Comparison of ENCODE assay signal across 26 mouse cellular contexts in the genomic region with DNA sequence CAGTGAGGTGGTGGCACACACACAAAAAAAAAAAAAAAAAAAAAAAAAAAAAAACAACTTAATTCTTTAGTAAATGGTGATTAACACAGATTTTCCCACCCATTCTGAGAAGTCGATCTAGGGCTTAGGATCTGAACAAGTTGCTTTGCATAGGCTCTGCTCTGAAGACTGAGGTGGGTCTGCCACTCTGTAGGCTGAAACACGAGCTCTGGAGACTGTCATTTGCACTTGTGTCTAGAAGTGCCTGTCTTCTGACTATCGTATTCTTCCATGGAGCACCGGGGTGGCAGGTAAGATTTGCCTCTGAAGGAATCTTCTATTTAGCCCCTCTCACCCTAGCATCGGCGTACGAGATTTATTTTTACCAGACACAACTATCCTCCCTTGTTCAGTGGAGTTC. TPM values are rescaled to one million over a fixed set of nuclear protein-coding genes. Genes with fewer than 3 reads are reported as not detected.
"Had no signal": no experiment of that assay in that cellular context is flagged by ENCODE, and none has a peak within 500 bp of the region (broad histone marks: within the 10 kb centered on the region; RNA-seq: fewer than 3 reads in every experiment).

No protein-coding gene starts in this region.

- H3K27ac ChIP-seq: heart, embryonic 10.5 days; hindbrain, embryonic 10.5 days; hindbrain, embryonic 12.5 days; hindbrain, embryonic 14.5 days; intestine, embryonic 15.5 days; left cerebral cortex, adult 2 months; limb, embryonic 10.5 days; limb, embryonic 12.5 days; liver, embryonic 13.5 days; liver, embryonic 15.5 days had no signal

- H3K36me3 ChIP-seq: heart, embryonic 10.5 days; heart, embryonic 12.5 days; hindbrain, embryonic 10.5 days; hindbrain, embryonic 12.5 days; intestine, embryonic 15.5 days; limb, embryonic 10.5 days; limb, embryonic 12.5 days; liver, embryonic 13.5 days; liver, embryonic 15.5 days had no signal

- DNase-seq: gastrocnemius, postnatal 10 days; gastrocnemius, postnatal 25 days; heart, adult 18-20 months; heart, postnatal 10 days; heart, postnatal 4 days; kidney, adult 18-20 months; kidney, adult 8-10 months; kidney, postnatal 25 days; layer of hippocampus, adult 9-11 months; liver; liver, embryonic 13.5 days had no signal

- H3K4me3 ChIP-seq: heart, embryonic 10.5 days; heart, embryonic 12.5 days; hindbrain, embryonic 10.5 days; hindbrain, embryonic 12.5 days; intestine, embryonic 15.5 days; left cerebral cortex, adult 2 months; limb, embryonic 10.5 days; limb, embryonic 12.5 days; liver, embryonic 13.5 days; liver, embryonic 15.5 days had no signal

- H3K27me3 ChIP-seq: hindbrain, embryonic 12.5 days; intestine, embryonic 15.5 days; liver, embryonic 13.5 days; liver, embryonic 15.5 days had no signal

- H3K9ac ChIP-seq: heart, embryonic 12.5 days; hindbrain, embryonic 12.5 days; hindbrain, embryonic 14.5 days; intestine, embryonic 15.5 days; limb, embryonic 12.5 days; liver, embryonic 13.5 days; liver, embryonic 15.5 days had no signal

- H3K9me3 ChIP-seq: heart, embryonic 10.5 days; heart, embryonic 12.5 days; hindbrain, embryonic 10.5 days; hindbrain, embryonic 12.5 days; intestine, embryonic 15.5 days; limb, embryonic 10.5 days; limb, embryonic 12.5 days; liver, embryonic 13.5 days; liver, embryonic 15.5 days had no signal

RNA-seq across cellular contexts. Expression of a gene that starts 51.9 kb away (rescaled TPM):
- total RNA-seq: gastrocnemius, adult 18-20 months; gastrocnemius, postnatal 25 days; granulocyte monocyte progenitor cell, adult 5-6 weeks; heart, adult 18-20 months; heart, postnatal 10 days; heart, postnatal 25 days; heart, postnatal 4 days; layer of hippocampus, postnatal 25 days had no signal
- polyA plus RNA-seq: heart, embryonic 12.5 days; inflammation-experienced regulatory T-cells, adult 6 months had no signal
